Mouse (Mus musculus): ENCODE results near the gene Vmp1.
A peak's percentile ranks its signal among the peaks of the same experiment; 100 is the strongest.

The Vmp1 gene

GRCm38 (mm10) chr11:86599378-86600208, 84.0 kb downstream of the Vmp1 start:
- DNase-seq (ENCODE audit: low spot score): no peak

GRCm38 (mm10) chr11:86598572-86598971, 85.1 kb downstream of the Vmp1 start:
- no peak for DNase-seq (ENCODE audit: low spot score)

GRCm38 (mm10) chr11:86598154-86598553, 85.5 kb downstream of the Vmp1 start:
- no peak for DNase-seq (ENCODE audit: low spot score)

GRCm38 (mm10) chr11:86596976-86597375, 86.7 kb downstream of the Vmp1 start:
- peak; percentile 29 for DNase-seq (ENCODE audit: low spot score)

- peak; percentile 91 for DNase-seq (ENCODE audit: low spot score)
Observed at GRCm38 (mm10) chr11:86596187-86596960, 87.3 kb downstream of the Vmp1 start.

- DNase-seq (ENCODE audit: low spot score): no peak
Observed at GRCm38 (mm10) chr11:86595366-86595765, 88.3 kb downstream of the Vmp1 start.

- DNase-seq (ENCODE audit: low spot score): peak; percentile 4
Observed at GRCm38 (mm10) chr11:86594188-86594876, 89.3 kb downstream of the Vmp1 start.

- DNase-seq (ENCODE audit: low spot score): no peak
Observed at GRCm38 (mm10) chr11:86593443-86593842, 90.2 kb downstream of the Vmp1 start.

- DNase-seq (ENCODE audit: low spot score): peak; percentile 56
Observed at GRCm38 (mm10) chr11:86592993-86593392, 90.6 kb downstream of the Vmp1 start.

- DNase-seq (ENCODE audit: low spot score): peak; percentile 5
Observed at GRCm38 (mm10) chr11:86591931-86592616, 91.6 kb downstream of the Vmp1 start.

GRCm38 (mm10) chr11:86591301-86591845, 92.3 kb downstream of the Vmp1 start:
- DNase-seq (ENCODE audit: low spot score): no peak

- no peak for DNase-seq (ENCODE audit: low spot score)
Observed at GRCm38 (mm10) chr11:86590579-86590978, 93.1 kb downstream of the Vmp1 start.

GRCm38 (mm10) chr11:86590066-86590465, 93.6 kb downstream of the Vmp1 start:
- DNase-seq (ENCODE audit: low spot score): no peak

GRCm38 (mm10) chr11:86588583-86589298, 94.9 kb downstream of the Vmp1 start:
- DNase-seq (ENCODE audit: low spot score): peak; percentile 5

- peak; percentile 18 for DNase-seq (ENCODE audit: low spot score)
Observed at GRCm38 (mm10) chr11:86587830-86588229, 95.8 kb downstream of the Vmp1 start.

- peak; percentile 89 for DNase-seq (ENCODE audit: low spot score)
Observed at GRCm38 (mm10) chr11:86586868-86587792, 96.5 kb downstream of the Vmp1 start.

- peak; percentile 62 for DNase-seq (ENCODE audit: low spot score)
Observed at GRCm38 (mm10) chr11:86586177-86586867, 97.3 kb downstream of the Vmp1 start.

- DNase-seq (ENCODE audit: low spot score): peak; percentile 51
Observed at GRCm38 (mm10) chr11:86585598-86585984, 98.0 kb downstream of the Vmp1 start.

GRCm38 (mm10) chr11:86584898-86585597, 98.6 kb downstream of the Vmp1 start:
- DNase-seq (ENCODE audit: low spot score): peak; percentile 52
